Mouse (Mus musculus) heart, embryonic 13.5 days (tissue): ENCODE results near the gene Meis1. TPM values are rescaled to one million over a fixed set of nuclear protein-coding genes. Genes with fewer than 3 reads are reported as not detected.

ENCODE experiments used
- ATAC-seq: fragments of 200-750 bp; cut with Nextera tagmentation; 2 replicates; pipeline ENCODE4 v1.8.0; 2017; ENCODE audit warnings: moderate TSS enrichment; ENCODE audit not compliant: insufficient number of reproducible peaks, low FRiP score, low TSS enrichment; ENCODE audit errors: extremely low read depth
- H3K27ac ChIP-seq: fragments of 300-500 bp; sonication (generic); replicated peaks from 2 replicates; pipeline ENCODE4 v1.5.1; 2015; ENCODE audit warnings: moderate library complexity, mild to moderate bottlenecking, inconsistent platforms
- H3K27me3 ChIP-seq: fragments of 300-500 bp; sonication (generic); replicated peaks from 2 replicates; pipeline ENCODE4 v1.6.1; 2015; ENCODE audit warnings: mild to moderate bottlenecking, inconsistent platforms
- H3K36me3 ChIP-seq: fragments of 300-500 bp; sonication (generic); 2 replicates; pipeline ENCODE4 v1.6.1; 2015; ENCODE audit warnings: mild to moderate bottlenecking, inconsistent platforms
- H3K4me1 ChIP-seq: fragments of 300-500 bp; sonication (generic); 2 replicates; pipeline ENCODE4 v1.6.1; 2015; ENCODE audit warnings: inconsistent platforms
- H3K4me2 ChIP-seq: fragments of 300-500 bp; sonication (generic); 2 replicates; pipeline ENCODE4 v1.6.1; 2015; ENCODE audit warnings: inconsistent platforms, mild to moderate bottlenecking, moderate library complexity
- H3K4me3 ChIP-seq: fragments of 300-500 bp; sonication (generic); 2 replicates; pipeline ENCODE4 v1.5.1; 2015; ENCODE audit warnings: moderate library complexity, mild to moderate bottlenecking, inconsistent platforms
- H3K9ac ChIP-seq: fragments of 300-500 bp; sonication (generic); 2 replicates; pipeline ENCODE4 v1.6.1; 2015; ENCODE audit warnings: inconsistent platforms, mild to moderate bottlenecking, moderate library complexity
- H3K9me3 ChIP-seq: fragments of 300-500 bp; sonication (generic); 2 replicates; pipeline ENCODE4 v1.6.1; 2016; ENCODE audit warnings: inconsistent platforms
- WGBS: fragments of 180-500 bp; shearing (Covaris S2); methylation state at CpG from one replicate; pipeline ENCODE4 v1.1.7; 2015; ENCODE audit warnings: mixed read lengths; 5-methylcytosine and 5-hydroxymethylcytosine counted together
- polyA plus RNA-seq: library from polyadenylated mRNA; unstranded; fragments of >200 nt; fragmentation: Nextera tagmentation; extraction: Ambion mirVana; gene quantifications from 2 replicates; pipeline ENCODE4 v1.2.1, GENCODE M21; 2015

Meis1 gene
- polyA plus RNA-seq, 1 experiment from 2014 or later = 65.4 TPM

DNA sequence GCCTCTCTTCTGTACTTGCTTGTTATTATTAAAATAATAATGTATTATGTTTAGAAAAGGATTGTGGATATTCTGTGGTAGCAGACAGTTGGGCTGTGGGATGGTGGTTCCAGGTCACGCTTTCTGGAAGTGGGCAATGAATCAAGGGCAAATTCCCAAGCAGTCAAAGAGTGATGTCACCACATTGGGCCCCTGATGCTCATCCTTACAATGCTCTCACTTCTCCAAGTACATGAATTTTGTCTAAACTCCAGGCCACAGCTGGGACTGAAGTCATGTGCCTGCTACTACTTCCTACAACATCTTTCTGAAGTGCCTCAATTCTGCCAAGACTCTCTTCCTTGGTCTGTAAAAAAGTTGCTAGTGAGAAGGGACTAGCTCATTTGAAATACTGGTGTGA, 59.3 kb downstream of the Meis1 start:
- H3K9ac ChIP-seq = no peak overlapping the region
- H3K9me3 ChIP-seq = no peaks in the 10 kb centered on the region
- H3K36me3 ChIP-seq = no peaks in the 10 kb centered on the region; the same call in 1 of the 2 replicates
- no peaks in the 10 kb centered on the region for H3K27me3 ChIP-seq
- peaks cover 96% of the 10 kb centered on the region for H3K4me1 ChIP-seq
- peak overlapping the region; percentile 89 for H3K27ac ChIP-seq
- no peak overlapping the region for H3K4me2 ChIP-seq
- H3K4me3 ChIP-seq = no peak overlapping the region
- 54% methylated on average over 1 of the region's 1 CpGs for WGBS
- no peak for ATAC-seq

DNA sequence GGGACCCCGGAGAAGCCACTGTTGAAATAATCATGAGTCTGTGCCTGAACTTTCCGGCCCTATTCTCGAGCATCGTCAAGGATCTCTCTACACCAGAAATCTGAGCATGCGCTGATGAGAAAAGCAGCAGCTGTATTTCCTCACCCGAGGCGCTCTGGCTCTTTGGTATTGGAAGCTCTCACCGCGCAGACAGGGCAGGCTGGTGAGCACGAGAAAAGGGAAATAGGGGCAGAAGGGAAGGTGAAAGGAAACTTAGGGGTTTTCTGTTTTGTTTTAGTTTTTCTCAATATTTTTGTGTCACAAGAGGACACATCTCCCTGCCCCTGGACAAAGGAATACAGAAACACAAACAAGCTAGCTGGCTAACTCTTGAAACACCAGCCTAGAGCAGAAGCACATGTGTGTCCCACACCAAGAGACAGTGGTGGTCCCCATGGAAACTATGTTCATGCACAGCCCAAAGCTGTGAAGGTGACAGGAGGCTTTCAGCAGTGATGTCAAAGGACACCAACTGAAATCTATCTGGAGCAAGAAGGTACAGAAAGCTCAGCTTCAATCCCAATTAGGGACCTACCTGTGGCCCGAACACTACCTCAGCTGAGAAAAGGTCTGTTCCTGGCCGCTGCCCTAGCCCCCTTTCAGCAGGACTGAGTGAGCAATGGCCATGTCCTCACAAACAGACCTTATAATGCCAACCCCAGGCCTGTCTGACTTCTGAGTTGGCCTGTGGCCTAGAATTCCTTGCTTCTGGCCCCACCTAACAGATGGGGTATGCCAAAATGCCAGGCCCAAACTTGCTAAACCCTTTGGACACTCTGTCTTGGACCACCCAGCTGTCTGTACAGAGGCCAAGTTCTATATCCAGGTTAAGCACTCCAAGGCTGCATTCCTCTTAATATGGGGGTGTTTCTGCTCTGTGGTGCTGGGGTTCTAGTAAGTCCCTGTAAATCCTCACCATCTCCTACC, 60.7 kb downstream of the Meis1 start:
- no peaks in the 10 kb centered on the region for H3K27me3 ChIP-seq
- WGBS = 9% methylated on average over 12 of the region's 12 CpGs
- peak overlapping the region; percentile 89 for H3K27ac ChIP-seq
- H3K36me3 ChIP-seq = no peaks in the 10 kb centered on the region; the same call in 1 of the 2 replicates
- H3K9ac ChIP-seq = peak overlapping the region; percentile 74
- H3K4me3 ChIP-seq = peak overlapping the region; percentile 23
- no peaks in the 10 kb centered on the region for H3K9me3 ChIP-seq
- ATAC-seq = peak; percentile 21; the same call in 1 of the 2 replicates
- peaks cover 97% of the 10 kb centered on the region for H3K4me1 ChIP-seq
- H3K4me2 ChIP-seq = peak overlapping the region; percentile 61

DNA sequence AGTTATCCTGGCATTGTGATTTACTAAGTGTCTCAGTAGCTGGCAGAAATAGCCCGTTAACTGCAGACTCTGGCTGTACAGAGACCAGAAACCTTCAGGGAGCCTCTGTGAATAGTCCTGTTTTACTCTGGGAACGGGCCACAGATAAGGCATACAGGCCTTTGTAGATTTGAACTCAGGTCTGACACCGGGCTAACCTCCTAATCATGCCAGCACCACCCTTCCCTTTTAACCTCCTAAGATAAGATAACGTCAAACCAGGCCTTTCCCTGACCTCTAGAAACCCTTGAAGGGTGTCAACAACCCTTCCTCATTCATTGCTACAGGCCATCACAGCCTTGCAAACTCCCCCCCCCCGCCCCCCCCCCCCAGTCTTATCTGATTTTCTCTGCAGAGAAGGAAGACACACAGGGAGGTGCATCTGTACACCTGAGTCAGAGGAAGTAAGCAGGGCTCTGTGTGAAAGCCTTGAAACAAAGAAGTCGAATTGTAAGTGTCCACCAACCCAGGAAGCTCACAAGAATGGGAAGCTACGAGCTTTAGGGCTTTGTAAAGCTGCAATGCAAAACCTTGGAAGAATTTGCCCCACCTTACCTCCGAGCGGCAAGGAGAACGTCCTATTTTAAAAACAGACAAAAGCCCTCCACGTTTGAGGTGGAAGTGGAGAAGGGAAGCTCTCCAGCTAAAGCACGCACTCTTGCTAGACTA, 61.5 kb downstream of the Meis1 start:
- peak overlapping the region; percentile 61 for H3K4me2 ChIP-seq
- WGBS = 4% methylated on average over 12 of the region's 12 CpGs
- H3K27me3 ChIP-seq = no peaks in the 10 kb centered on the region
- H3K36me3 ChIP-seq = no peaks in the 10 kb centered on the region; the same call in 1 of the 2 replicates
- H3K4me1 ChIP-seq = peaks cover 96% of the 10 kb centered on the region
- no peak for ATAC-seq
- H3K4me3 ChIP-seq = peak overlapping the region; percentile 23
- H3K27ac ChIP-seq = peak overlapping the region; percentile 89
- H3K9me3 ChIP-seq = no peaks in the 10 kb centered on the region
- H3K9ac ChIP-seq = peak overlapping the region; percentile 74

DNA sequence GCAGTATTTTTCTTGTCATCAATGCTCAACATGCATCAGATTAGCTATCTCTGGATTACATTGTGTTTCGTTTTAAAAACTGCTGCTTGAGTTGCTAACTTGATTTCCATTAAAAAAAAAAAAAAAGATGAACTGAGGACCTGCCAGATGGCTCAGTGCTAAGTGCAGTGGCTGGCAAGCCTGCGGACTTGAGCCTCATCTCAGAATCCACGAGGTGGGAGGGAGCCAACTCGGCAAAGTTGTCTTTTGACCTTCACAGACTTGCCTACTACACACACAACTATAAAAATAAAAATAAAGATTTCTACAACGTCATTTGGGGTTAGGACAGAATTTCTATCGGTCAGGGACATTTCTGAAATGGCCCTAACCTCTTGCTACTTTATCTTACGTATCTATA, 62.8 kb downstream of the Meis1 start:
- Histone ChIP-seq H3K27me3 (no peaks in the 10 kb centered on the region), H3K9ac (no peak overlapping the region), H3K4me3 (no peak overlapping the region), H3K4me1 (peaks cover 83% of the 10 kb centered on the region), H3K4me2 (no peak overlapping the region), H3K36me3 (peaks cover under 1% of the 10 kb centered on the region; the same call in 1 of the 2 replicates), H3K27ac (peak overlapping the region; percentile 89), H3K9me3 (no peaks in the 10 kb centered on the region)
- ATAC-seq = no peak
- WGBS = 50% methylated on average over 7 of the region's 7 CpGs

DNA sequence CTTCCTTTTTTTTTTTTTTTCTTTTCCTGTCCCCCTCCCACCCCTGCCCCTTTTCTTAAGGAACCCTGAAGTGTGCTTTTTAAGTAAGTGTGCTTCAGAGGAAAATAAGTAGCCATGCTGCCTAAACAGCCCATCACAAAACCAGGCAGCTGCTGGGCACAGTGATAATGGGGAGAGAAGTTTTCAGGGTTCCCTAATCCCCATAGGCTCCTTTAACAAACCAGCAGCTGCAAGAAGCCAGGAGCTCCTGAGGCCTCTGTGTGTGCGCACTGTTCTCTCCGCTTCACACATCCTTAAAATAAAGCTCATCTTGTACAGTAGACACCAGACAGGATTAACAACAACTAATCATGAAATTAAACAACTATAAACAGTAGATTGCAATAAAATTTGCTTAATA, 63.9 kb downstream of the Meis1 start:
- H3K9ac ChIP-seq = 0 out of 2 replicates have a peak overlapping the region, but pooled peaks have one; percentile 19
- H3K4me2 ChIP-seq = no peak overlapping the region
- peaks cover 11% of the 10 kb centered on the region for H3K36me3 ChIP-seq
- ATAC-seq = no peak
- 84% methylated on average over 2 of the region's 2 CpGs for WGBS
- H3K27ac ChIP-seq = no peak overlapping the region
- H3K4me3 ChIP-seq = no peak overlapping the region
- H3K27me3 ChIP-seq = no peaks in the 10 kb centered on the region
- peaks cover 85% of the 10 kb centered on the region for H3K4me1 ChIP-seq
- H3K9me3 ChIP-seq = no peaks in the 10 kb centered on the region

DNA sequence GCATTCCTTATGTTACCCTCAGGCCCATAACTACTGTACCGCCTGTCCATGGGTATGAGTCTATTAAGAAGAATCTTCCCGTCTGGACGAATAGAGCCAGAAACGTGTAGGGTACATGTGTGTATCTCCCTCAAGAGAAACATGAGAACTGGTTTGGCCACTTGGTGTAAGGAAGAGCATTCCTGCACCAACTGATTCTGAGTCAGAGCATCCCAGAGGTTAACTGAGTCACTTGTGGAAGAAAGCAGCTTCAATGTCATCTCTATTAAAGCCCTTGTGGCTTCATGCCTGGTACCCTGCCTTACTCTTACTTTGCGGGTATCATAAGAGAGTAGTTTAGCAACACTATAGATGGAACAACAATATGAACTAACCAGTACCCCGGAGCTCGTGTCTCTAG, 64.9 kb downstream of the Meis1 start:
- H3K4me1 ChIP-seq = peaks cover 85% of the 10 kb centered on the region
- WGBS = 77% methylated on average over 7 of the region's 7 CpGs
- no peak for ATAC-seq

DNA sequence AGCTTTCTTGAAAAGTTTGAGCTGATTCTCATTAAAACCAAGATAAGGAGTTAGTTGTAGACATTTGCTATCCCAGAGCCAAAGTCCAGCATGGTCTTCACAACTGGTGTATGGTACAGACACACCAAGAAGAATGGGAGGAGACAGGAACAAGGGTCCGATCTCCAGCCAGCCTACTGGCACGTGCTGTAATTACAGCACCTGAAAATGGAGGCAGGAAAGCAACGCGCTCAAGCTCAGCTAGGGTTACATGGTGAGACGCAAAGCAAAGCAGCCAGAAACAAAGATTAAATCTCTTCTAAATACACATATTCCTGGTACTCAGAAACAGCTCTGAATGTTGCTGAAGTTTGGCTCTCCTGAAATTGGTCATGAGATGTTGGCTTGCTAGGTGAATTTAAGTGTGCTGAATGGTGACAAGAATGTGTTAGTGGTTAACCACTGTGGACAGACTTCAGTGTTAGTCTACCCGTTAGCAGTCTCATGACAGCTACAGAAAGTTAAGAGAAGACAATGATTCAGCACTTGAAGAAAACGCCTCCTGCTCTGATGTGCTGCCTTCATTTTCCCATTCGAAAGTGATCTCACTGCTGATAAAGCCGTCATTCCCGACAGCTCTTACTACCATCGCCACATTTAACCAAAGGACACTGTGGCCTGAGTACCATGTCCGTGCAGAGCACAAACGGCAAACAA, 70.0 kb downstream of the Meis1 start:
- 60% methylated on average over 13 of the region's 13 CpGs for WGBS
- Histone ChIP-seq H3K9me3 (no peaks in the 10 kb centered on the region), H3K4me2 (no peak overlapping the region), H3K4me1 (peaks cover 82% of the 10 kb centered on the region), H3K36me3 (peaks cover 15% of the 10 kb centered on the region), H3K4me3 (no peak overlapping the region), H3K27ac (peak overlapping the region; percentile 37), H3K27me3 (no peaks in the 10 kb centered on the region), H3K9ac (no peak overlapping the region)
- ATAC-seq = no peak

More for the DNA sequence above, 64.9 kb downstream of the Meis1 start:
- no peaks in the 10 kb centered on the region for H3K9me3 ChIP-seq
- no peak overlapping the region for H3K27ac ChIP-seq
- no peak overlapping the region for H3K4me3 ChIP-seq
- no peaks in the 10 kb centered on the region for H3K27me3 ChIP-seq
- no peak overlapping the region for H3K9ac ChIP-seq
- H3K4me2 ChIP-seq = no peak overlapping the region
- H3K36me3 ChIP-seq = peaks cover 12% of the 10 kb centered on the region

DNA sequence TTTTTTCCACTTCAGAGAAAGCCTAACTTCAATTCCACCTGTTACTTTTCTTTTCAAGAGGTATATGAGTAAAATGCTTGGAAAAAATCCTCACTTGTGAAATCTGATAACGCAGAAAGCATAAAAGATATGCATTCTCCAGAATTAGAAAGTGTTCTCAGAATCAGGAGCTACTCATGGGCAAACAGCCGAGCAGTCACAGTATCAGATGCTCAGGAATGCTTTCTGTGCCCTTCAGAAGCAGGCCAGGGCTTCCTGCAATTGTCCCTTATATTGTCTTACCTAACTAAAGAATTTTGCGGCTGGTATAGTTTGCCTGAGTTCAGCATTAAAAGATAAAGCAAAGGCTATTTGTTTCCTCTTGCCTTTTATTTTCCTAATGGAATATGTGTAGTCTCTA, 71.4 kb downstream of the Meis1 start:
- Histone ChIP-seq H3K4me2 (no peak overlapping the region; the same call in 1 of the 2 replicates), H3K4me1 (peaks cover 84% of the 10 kb centered on the region), H3K9ac (no peak overlapping the region), H3K27ac (peak overlapping the region; percentile 85), H3K36me3 (peaks cover 15% of the 10 kb centered on the region), H3K4me3 (no peak overlapping the region), H3K9me3 (no peaks in the 10 kb centered on the region), H3K27me3 (no peaks in the 10 kb centered on the region)
- no peak for ATAC-seq
- WGBS = 19% methylated on average over 3 of the region's 3 CpGs

DNA sequence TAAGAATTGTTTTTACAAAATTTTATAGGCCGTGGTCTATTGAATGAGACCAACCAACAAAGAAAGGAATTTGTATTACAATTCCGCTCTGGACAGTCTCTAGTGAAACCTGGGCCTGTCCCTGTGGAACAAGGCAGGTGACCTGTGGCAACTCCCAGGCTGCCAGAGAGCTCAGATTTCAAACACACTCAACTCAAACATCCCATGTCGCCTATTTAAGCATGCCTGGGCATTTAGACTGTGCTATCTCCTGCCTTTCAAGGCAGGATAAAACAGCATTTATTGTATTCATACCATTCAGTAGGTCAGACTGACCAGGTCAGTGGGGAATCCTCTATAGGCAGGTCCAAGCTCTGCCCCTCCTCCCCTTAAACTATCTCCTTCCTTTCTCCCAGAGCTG, 73.0 kb downstream of the Meis1 start:
- 38% methylated on average over 3 of the region's 3 CpGs for WGBS
- Histone ChIP-seq H3K9me3 (no peaks in the 10 kb centered on the region), H3K36me3 (peaks cover 12% of the 10 kb centered on the region), H3K9ac (peak overlapping the region; percentile 52; the same call in 1 of the 2 replicates), H3K27ac (peak overlapping the region; percentile 85), H3K4me2 (peak overlapping the region; percentile 2; the same call in 1 of the 2 replicates), H3K27me3 (no peaks in the 10 kb centered on the region), H3K4me3 (no peak overlapping the region), H3K4me1 (peaks cover 93% of the 10 kb centered on the region)
- ATAC-seq = no peak

DNA sequence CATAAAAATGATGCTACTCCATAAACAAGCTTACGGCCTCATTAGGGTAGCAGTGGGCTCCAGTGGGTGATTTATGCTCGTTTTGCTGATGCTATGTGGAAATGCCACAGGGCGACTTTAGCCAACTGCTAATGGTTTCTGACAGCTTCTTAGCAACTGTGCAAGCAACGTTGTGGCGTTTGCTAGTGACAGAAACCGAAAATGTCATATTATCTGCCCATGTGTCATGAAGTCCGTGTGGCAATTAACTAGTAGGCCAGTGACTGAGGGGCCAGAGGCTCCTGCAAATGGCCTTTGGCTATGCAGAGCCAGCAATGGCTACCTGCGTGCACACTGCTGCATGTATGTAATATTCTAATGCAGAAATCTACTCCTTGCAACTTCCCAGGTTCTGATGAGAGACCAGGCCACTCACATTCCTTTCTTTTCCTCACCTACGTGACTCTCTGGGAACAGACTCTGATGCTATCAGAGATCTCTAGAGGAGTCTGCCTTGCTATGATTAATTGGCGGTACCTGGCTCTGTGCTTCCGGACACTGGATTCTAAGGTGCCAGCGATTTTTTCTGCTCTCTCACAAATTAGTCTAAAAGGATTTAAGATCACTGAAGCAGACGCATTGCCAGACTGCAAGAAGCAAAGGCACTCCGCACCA, 73.7 kb downstream of the Meis1 start:
- peaks cover 91% of the 10 kb centered on the region for H3K4me1 ChIP-seq
- no peaks in the 10 kb centered on the region for H3K27me3 ChIP-seq
- peak overlapping the region; percentile 85 for H3K27ac ChIP-seq
- H3K4me3 ChIP-seq = no peak overlapping the region
- no peaks in the 10 kb centered on the region for H3K9me3 ChIP-seq
- peak overlapping the region; percentile 2; the same call in 1 of the 2 replicates for H3K4me2 ChIP-seq
- peak overlapping the region; percentile 52; the same call in 1 of the 2 replicates for H3K9ac ChIP-seq
- 56% methylated on average over 14 of the region's 14 CpGs for WGBS
- H3K36me3 ChIP-seq = peaks cover 9% of the 10 kb centered on the region; the same call in 1 of the 2 replicates
- no peak for ATAC-seq
